Mouse (Mus musculus) limb, embryonic 10.5 days (tissue): ENCODE data around the gene Ikzf4. TPM values are rescaled to one million over a fixed set of nuclear protein-coding genes. Genes with fewer than 3 reads are reported as not detected.
"Not testable (repeated sequence)": the region's sequence is repeated elsewhere in the genome, so short reads cannot be mapped to it uniquely, and the experiment has no call there.

Experiments
- DNase-seq: peaks from one replicate; pipeline ENCODE4 v3.0.0-alpha.2; 2017; ENCODE audit warnings: low spot score
- H3K27ac ChIP-seq: fragments of 300-500 bp; sonication (generic); 2 replicates; pipeline ENCODE4 v1.5.1; 2016; ENCODE audit warnings: mild to moderate bottlenecking
- H3K27me3 ChIP-seq: fragments of 300-500 bp; sonication (generic); 2 replicates; pipeline ENCODE4 v1.6.1; 2016; ENCODE audit warnings: low read depth, mild to moderate bottlenecking; ENCODE audit not compliant: poor library complexity, severe bottlenecking
- H3K36me3 ChIP-seq: fragments of 300-500 bp; sonication (generic); 2 replicates; pipeline ENCODE4 v1.6.1; 2016; ENCODE audit warnings: mild to moderate bottlenecking, moderate library complexity
- H3K4me1 ChIP-seq: fragments of 300-500 bp; sonication (generic); 2 replicates; pipeline ENCODE4 v1.6.1; 2016
- H3K4me3 ChIP-seq: fragments of 300-500 bp; sonication (generic); 2 replicates; pipeline ENCODE4 v1.5.1; 2016; ENCODE audit warnings: mild to moderate bottlenecking, moderate library complexity
- H3K9me3 ChIP-seq: fragments of 300-500 bp; sonication (generic); replicated peaks from 2 replicates; pipeline ENCODE4 v1.6.1; 2016; ENCODE audit warnings: mild to moderate bottlenecking
- WGBS: fragments of 180-500 bp; shearing (Covaris S2); methylation state at CpG from one replicate; pipeline ENCODE4 v1.1.7; 2016; 5-methylcytosine and 5-hydroxymethylcytosine counted together
- polyA plus RNA-seq: library from polyadenylated mRNA; unstranded; fragments of >200 nt; fragmentation: Nextera tagmentation; extraction: Ambion mirVana; gene quantifications from 2 replicates; pipeline ENCODE4 v1.2.1, GENCODE M21; 2016

Ikzf4 gene
- polyA plus RNA-seq, 1 experiment from 2014 or later, result 2.9 TPM

DNA sequence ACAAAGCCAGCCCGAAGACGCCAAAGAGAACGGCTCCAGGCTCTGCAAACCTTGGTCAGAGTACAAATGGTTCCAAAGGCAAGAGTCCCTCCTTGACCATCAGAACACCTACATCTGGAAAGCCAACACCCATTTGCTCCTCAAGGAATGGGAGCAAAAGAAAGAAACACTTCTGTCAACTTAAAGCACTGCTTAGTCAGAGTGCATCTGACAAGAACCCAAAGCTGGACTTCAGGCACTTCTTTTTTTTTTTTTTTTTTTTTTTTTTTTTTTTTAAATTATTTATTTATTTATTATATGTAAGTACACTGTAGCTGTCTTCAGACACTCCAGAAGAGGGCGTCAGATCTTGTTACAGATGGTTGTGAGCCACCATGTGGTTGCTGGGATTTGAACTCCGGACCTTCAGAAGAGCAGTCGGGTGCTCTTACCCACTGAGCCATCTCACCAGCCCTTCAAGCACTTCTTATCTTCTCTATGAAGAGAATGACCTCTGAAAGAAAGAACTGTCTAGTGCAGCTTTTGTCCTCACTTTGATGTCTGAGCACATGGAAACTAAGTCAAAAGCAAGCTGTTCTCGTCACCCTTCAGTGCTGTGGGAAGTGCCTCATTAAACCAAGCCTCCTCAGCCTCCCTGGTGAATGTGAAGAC lies 29.9 kb downstream of the Ikzf4 start:
- H3K36me3 ChIP-seq, H3K4me1 ChIP-seq, DNase-seq, H3K4me3 ChIP-seq, H3K9me3 ChIP-seq, H3K27ac ChIP-seq, H3K27me3 ChIP-seq: not testable (repeated sequence)
- 85% methylated on average over 6 of the region's 7 CpGs for WGBS

DNA sequence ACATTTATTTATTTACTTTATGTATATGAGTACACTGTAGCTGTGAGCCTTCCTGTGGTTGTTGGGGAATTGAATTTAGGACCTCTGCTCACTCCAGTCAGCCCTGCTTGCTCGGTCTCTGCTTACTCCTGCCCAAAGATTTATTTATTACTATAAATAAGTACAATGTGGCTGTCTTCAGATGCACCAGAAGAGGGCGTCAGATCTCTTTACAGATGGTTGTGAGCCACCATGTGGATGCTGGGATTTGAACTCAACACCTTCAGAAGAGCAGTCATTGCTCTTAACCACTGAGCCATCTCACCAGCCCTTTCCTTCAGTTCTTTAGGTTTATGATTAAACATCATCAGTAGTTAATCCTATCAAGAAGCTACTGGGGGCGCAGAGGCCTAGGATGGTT lies 30.9 kb downstream of the Ikzf4 start:
- no peak for DNase-seq
- Histone ChIP-seq H3K9me3 (no peaks in the 10 kb centered on the region), H3K27me3 (no peaks in the 10 kb centered on the region), H3K4me1 (no peaks in the 10 kb centered on the region), H3K36me3 (no peaks in the 10 kb centered on the region), H3K4me3 (no peak overlapping the region), H3K27ac (no peak overlapping the region)
- 65% methylated on average over 3 of the region's 3 CpGs for WGBS

DNA sequence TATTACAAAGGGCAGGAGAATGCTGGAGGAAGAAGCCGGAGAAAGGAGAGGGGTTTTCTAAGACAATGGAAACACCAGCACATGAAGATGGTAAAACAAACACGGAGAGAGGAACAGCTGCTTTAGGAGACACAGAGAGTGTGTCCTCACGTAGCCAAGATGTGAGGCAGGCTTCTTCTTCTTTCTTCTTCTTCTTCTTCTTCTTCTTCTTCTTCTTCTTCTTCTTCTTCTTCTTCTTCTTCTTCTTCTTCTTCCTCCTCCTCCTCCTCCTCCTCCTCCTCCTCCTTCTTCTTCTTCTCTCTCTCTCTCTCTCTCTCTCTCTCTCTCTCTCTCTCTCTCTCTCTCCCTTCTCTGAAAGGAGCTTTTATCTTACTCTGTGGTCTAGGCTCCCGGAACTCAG lies 32.0 kb downstream of the Ikzf4 start:
- H3K4me1 ChIP-seq, H3K27me3 ChIP-seq, H3K4me3 ChIP-seq, H3K27ac ChIP-seq, H3K36me3 ChIP-seq, H3K9me3 ChIP-seq, DNase-seq: not testable (repeated sequence)
- WGBS, result 78% methylated on average over 4 of the region's 4 CpGs

DNA sequence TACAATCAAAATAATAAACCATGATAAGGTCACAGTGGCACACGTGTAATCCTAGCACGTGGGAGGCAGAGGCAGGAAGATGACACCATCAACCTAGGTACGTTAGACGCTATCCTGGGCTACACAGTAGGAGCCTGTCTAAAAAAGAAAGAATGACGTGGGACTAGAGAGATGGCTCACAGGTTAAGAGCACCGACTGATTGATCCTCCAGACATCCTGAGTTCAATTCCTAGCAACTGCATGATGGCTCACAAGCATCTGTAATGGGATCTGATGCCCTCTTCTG lies 32.7 kb downstream of the Ikzf4 start:
- Histone ChIP-seq H3K27ac (no peak overlapping the region), H3K9me3 (no peaks in the 10 kb centered on the region), H3K27me3 (no peaks in the 10 kb centered on the region), H3K4me3 (no peak overlapping the region), H3K4me1 (no peaks in the 10 kb centered on the region), H3K36me3 (no peaks in the 10 kb centered on the region)
- DNase-seq, result no peak
- 48% methylated on average over 6 of the region's 6 CpGs for WGBS

DNA sequence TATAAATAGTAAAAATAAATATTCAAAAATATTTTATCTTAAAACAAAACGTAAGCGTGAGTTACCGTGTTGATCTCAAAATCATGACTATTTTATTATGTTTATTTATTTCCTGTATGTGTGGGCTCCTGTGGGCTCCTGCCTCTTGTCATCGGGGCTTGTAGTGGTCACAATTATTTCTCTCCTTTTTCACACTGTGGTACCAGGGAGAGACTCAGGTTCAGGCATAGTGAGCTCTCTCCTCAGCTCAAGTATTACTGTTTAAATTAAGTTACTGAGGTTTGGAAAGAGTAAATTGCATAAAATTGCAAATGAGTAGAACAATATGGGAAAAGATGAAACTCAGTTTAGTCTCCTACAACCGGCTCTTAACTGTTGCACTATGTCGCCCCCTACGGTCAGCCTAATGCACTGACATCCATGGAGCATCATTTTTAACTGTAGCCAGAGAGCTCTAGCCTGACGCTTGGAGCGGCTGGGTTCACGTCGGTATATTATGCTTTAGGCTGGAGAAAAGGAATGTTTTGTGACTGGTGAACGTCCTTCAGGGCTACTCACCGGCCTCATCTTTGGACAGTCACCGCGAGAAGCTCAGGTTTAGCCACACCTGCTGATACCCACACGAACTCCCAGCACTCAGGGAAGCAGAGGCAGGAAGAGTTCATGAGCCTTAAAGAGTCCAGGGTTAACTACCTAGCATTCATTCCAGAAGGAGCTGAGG lies 33.2 kb downstream of the Ikzf4 start:
- no peak overlapping the region for H3K4me3 ChIP-seq

DNA sequence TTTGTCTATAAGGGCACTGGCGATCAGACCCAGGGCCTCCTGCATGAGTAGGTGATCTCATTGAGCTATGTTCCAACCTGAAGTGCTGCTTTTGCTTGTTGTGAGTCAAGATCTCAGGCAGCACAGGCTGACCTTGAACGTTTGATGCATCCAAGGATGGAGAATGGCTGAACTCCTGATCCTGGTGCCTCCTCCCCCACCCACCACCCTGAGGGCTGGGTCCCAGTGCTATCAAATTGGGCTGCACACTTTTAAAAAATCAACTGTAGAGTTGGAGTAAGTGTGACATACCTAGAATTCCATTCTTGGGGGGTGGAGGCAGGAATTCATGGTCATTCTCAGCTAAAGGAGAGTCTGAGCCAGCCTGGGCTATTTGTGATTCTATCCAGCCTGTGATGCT lies 39.3 kb downstream of the Ikzf4 start:
- 45% methylated on average over 2 of the region's 2 CpGs for WGBS
- no peak for DNase-seq

More for the DNA sequence above, 33.2 kb downstream of the Ikzf4 start:
- peak; percentile 82 for DNase-seq
- H3K4me1 ChIP-seq, result no peaks in the 10 kb centered on the region
- no peaks in the 10 kb centered on the region for H3K27me3 ChIP-seq
- no peaks in the 10 kb centered on the region for H3K36me3 ChIP-seq
- H3K9me3 ChIP-seq, result no peaks in the 10 kb centered on the region
- H3K27ac ChIP-seq, result no peak overlapping the region
- 19% methylated on average over 16 of the region's 16 CpGs for WGBS

DNA sequence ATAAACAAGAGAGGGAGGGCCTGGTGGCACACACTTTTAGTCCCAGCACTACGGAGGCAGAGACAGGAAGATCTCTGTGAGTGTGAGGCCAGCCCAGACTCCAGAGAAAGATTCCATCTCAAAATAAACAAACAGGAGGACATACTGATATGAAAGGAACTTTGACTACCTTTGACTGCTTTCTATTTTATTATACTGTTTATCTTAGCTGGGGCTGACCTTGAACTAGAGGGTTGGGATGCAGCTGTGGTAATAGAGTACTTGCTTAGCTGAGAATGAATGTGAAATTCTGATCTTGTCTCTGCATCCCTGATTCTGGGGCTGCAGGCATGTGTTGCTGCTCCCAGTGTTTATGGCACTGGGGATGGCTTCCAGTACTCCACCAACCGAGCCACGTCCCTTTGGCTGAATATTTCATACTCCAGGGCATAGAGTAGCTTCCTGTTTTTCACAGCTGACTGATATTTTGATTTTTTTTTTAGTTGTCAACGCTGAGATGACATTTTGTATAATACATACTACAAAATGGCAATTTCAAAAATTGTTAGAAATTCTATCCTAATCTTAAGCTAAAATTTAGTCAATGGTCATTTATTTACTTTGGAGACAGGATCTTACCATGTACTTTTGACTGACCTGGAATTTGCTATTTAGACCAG lies 43.2 kb downstream of the Ikzf4 start:
- H3K27ac ChIP-seq, result no peak overlapping the region
- no peaks in the 10 kb centered on the region for H3K27me3 ChIP-seq
- no peaks in the 10 kb centered on the region for H3K36me3 ChIP-seq
- no peak for DNase-seq
- no peak overlapping the region for H3K4me3 ChIP-seq
- H3K9me3 ChIP-seq, result no peaks in the 10 kb centered on the region
- no peaks in the 10 kb centered on the region for H3K4me1 ChIP-seq
- WGBS, result 86% methylated on average over 4 of the region's 4 CpGs

More for the DNA sequence above, 39.3 kb downstream of the Ikzf4 start:
- no peak overlapping the region for H3K4me3 ChIP-seq
- H3K27me3 ChIP-seq, result no peaks in the 10 kb centered on the region
- H3K4me1 ChIP-seq, result no peaks in the 10 kb centered on the region
- no peaks in the 10 kb centered on the region for H3K9me3 ChIP-seq
- no peak overlapping the region for H3K27ac ChIP-seq
- no peaks in the 10 kb centered on the region for H3K36me3 ChIP-seq

DNA sequence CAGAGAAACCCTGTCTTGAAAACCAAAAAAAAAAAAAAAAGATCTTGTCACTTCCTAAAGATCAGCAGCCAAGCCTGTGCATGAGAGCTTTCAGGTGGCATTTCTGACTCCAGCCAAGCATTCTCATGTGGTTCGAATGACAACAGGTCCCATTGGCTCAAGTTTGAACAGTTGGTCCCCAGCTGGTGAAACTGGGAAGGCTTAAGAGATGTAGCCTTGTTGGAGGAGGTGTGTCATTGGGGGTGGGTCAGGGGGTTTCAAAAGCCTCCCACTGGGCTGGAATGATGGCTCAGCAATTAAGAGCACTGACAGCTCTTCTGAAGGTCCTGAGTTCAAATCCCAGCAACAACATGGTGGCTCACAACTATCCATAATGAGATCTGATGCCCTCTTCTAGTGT lies 44.3 kb downstream of the Ikzf4 start:
- no peak for DNase-seq
- Histone ChIP-seq H3K4me3 (no peak overlapping the region), H3K4me1 (no peaks in the 10 kb centered on the region), H3K36me3 (no peaks in the 10 kb centered on the region), H3K9me3 (no peaks in the 10 kb centered on the region), H3K27ac (no peak overlapping the region), H3K27me3 (no peaks in the 10 kb centered on the region)
- WGBS, result 78% methylated on average over 1 of the region's 1 CpGs

DNA sequence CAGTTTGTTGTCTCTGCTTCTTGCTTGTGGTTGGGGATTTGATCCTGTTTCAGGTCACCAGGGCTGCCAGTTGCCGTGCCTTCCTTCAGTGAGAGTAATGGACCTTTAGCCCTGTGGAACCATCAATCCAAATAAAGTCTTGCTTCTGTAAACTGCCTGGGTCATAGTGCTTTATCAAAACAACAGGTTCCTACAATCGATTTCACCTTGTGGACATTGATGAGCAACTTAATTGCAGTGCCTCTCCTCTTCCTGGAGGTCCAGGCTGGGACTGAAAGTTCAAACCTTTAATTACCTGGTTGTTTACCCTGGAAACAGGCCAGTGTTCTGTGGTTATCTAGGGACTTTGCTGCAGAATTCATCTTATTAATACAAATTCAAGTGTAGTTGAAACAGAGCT lies 47.3 kb downstream of the Ikzf4 start:
- no peaks in the 10 kb centered on the region for H3K4me1 ChIP-seq

DNA sequence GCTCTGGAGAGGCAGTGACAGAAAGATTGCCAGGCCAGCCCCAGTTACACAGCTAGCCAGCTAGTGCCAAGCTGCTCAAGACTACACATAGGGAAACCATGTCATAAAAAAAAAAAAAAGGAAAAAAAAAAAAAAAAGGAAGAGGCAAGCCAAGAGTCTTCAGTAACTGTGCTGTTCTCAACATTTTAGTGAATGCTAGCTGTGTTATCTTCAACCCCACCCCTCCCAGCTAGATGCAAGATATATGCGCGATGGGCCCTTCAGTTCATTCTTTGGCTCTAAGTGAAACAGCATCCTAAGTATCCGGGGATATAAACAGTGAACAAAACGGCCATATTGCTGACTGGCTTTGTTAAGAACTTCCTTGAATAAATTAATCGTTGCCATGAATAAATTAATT lies 53.0 kb downstream of the Ikzf4 start:
- Histone ChIP-seq H3K4me1 (peaks cover 23% of the 10 kb centered on the region), H3K27me3 (peaks cover 31% of the 10 kb centered on the region), H3K36me3 (no peaks in the 10 kb centered on the region), H3K4me3 (no peak overlapping the region), H3K9me3 (no peaks in the 10 kb centered on the region), H3K27ac (no peak overlapping the region)
- WGBS, result 87% methylated on average over 5 of the region's 5 CpGs
- no peak for DNase-seq

More for the DNA sequence above, 47.3 kb downstream of the Ikzf4 start:
- no peaks in the 10 kb centered on the region for H3K36me3 ChIP-seq
- H3K27me3 ChIP-seq, result no peaks in the 10 kb centered on the region
- no peak overlapping the region for H3K4me3 ChIP-seq
- WGBS, result 37% methylated on average over 2 of the region's 2 CpGs
- H3K9me3 ChIP-seq, result no peaks in the 10 kb centered on the region
- H3K27ac ChIP-seq, result no peak overlapping the region
- no peak for DNase-seq

DNA sequence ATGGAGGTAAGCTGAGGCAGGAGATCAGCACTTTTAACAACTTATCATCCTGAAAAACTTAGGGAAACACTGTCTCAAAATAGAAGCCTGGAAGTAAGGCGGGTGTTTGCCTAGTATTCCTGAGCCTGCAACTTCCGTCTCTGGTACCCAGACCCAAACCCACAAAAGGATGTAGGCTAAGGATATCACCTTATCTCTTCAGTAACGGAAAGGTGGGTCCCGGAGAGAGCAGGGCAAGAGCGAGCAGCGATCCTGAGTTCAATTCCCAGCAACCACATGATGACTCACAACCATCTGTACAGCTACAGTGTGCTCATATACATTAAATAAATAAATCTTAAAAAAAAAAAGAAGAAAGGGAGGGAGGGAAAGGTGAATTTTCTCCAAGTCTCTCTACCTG lies 54.4 kb downstream of the Ikzf4 start:
- H3K27ac ChIP-seq, result no peak overlapping the region
- DNase-seq, result no peak
- no peaks in the 10 kb centered on the region for H3K36me3 ChIP-seq
- no peak overlapping the region for H3K4me3 ChIP-seq
- H3K9me3 ChIP-seq, result no peaks in the 10 kb centered on the region
- H3K27me3 ChIP-seq, result peaks cover 44% of the 10 kb centered on the region
- H3K4me1 ChIP-seq, result peaks cover 30% of the 10 kb centered on the region
- 92% methylated on average over 6 of the region's 6 CpGs for WGBS

DNA sequence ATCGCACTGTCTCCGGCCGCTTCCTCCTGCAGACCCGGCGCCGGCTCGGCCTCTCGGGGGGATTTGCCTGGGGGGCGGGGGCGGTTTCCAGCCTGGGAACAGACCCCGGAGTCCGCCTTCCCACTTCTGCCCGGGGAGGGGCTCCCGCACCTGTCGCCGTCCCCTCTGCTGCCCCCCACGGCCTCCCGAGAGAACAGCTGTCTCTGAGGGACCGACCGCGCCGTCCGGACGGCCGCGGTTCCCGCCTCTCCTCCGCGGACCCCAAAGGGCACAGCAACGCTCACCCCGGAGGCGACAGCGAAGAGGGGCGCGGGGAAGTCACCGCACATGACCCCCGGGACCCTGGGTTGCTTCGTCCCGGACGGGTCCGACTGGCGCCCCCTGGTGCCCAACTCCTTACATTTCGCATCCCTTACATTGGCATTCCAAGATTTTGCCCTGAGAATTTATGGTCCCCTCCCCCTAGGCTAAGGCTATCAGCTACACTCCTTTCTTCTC lies 55.5 kb downstream of the Ikzf4 start:
- Histone ChIP-seq H3K4me1 (peaks cover 32% of the 10 kb centered on the region), H3K36me3 (no peaks in the 10 kb centered on the region), H3K9me3 (no peaks in the 10 kb centered on the region), H3K27me3 (peaks cover 56% of the 10 kb centered on the region), H3K27ac (peak overlapping the region; percentile 65), H3K4me3 (peak overlapping the region; percentile 70)
- DNase-seq, result peak; percentile 85
- WGBS, result under 1% methylated on average over 43 of the region's 43 CpGs

DNA sequence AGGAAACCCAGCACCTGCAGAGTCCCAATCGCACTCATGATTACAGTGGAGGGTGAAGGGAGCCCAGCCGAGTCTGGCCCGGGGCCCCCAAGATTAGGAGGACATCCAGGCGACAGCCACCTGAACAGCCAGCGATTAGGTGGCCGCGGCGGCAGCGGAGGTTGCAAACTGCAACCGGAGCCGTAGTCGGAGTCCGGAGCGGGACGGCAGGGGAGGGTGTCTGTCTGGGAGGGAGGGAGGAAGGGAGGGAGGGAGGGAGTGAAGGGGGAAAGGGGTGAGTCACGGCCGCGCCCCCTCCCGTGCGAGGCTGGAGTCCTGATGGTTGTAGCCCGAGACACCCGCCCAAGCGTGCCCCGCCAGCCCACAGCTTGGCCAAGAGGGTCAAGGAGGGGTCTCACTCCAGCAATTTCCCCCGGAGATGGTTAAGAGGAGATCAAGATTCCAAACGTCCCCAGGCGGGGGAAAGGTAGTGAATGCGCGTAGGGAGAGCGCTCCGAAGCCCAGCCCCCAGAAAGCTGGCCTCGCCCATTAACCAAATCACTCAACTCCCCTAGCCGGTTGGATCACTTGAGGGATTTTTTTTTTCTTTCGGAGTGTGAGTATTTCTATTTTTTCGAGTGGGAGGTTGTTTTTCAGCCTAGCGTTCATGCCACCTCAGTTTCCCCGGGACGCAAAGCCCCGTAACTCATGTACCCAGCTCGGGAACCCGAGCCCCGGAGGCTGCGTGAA lies 56.2 kb downstream of the Ikzf4 start, which contains the start of gene Erbb3:
Gene Erbb3 (minus strand): TSS at position 189 of the 729 bp plus-strand sequence.
- no peaks in the 10 kb centered on the region for H3K9me3 ChIP-seq
- H3K4me3 ChIP-seq, result peak within 1 kb of the TSS; percentile 70
- H3K4me1 ChIP-seq, result peaks cover 32% of the 10 kb centered on the region
- WGBS, result under 1% methylated on average over 43 of the region's 43 CpGs
- H3K36me3 ChIP-seq, result no peaks in the 10 kb centered on the region
- peak; percentile 68 for DNase-seq
- peak within 1 kb of the TSS; percentile 65 for H3K27ac ChIP-seq
- peaks cover 63% of the 10 kb centered on the region for H3K27me3 ChIP-seq
